Mouse (Mus musculus) erythroblast, embryonic 14.5 days (primary cell): ENCODE data around the gene Mpped2. TPM values are rescaled to one million over a fixed set of nuclear protein-coding genes. Genes with fewer than 3 reads are reported as not detected.

Experiments
- H3K27me3 ChIP-seq: 2 replicates; pipeline ENCODE4 v1.6.1; 2012; ENCODE audit warnings: inconsistent platforms; ENCODE audit not compliant: control insufficient read depth
- H3K36me3 ChIP-seq: 2 replicates; pipeline ENCODE4 v1.6.1; 2012; ENCODE audit warnings: mild to moderate bottlenecking, inconsistent platforms; ENCODE audit not compliant: control insufficient read depth
- H3K4me1 ChIP-seq: 2 replicates; pipeline ENCODE4 v1.6.1; 2012; ENCODE audit warnings: inconsistent platforms; ENCODE audit not compliant: control insufficient read depth
- H3K4me3 ChIP-seq: replicated peaks from 2 replicates; pipeline ENCODE3; 2012; ENCODE audit warnings: moderate library complexity, mild to moderate bottlenecking, inconsistent platforms
- H3K9me3 ChIP-seq: 2 replicates; pipeline ENCODE4 v1.6.1; 2012; ENCODE audit warnings: low read length, inconsistent platforms, mixed read lengths; ENCODE audit not compliant: control insufficient read depth
- GATA1 ChIP-seq: IDR thresholded peaks from 2 replicates; pipeline ENCODE4 v1.6.1; 2012; ENCODE audit warnings: low read length, inconsistent platforms, mixed read lengths
- TAL1 ChIP-seq: IDR thresholded peaks from 3 replicates; pipeline ENCODE4 v1.6.1; 2012; ENCODE audit warnings: low read length, inconsistent platforms, mixed read lengths
- polyA plus RNA-seq: library from polyadenylated mRNA; stranded (reverse); fragments of >175 nt; gene quantifications from 2 replicates; pipeline ENCODE4 v1.2.3, GENCODE M21; 2012

The Mpped2 gene
- polyA plus RNA-seq, 1 experiment, result not detected

DNA sequence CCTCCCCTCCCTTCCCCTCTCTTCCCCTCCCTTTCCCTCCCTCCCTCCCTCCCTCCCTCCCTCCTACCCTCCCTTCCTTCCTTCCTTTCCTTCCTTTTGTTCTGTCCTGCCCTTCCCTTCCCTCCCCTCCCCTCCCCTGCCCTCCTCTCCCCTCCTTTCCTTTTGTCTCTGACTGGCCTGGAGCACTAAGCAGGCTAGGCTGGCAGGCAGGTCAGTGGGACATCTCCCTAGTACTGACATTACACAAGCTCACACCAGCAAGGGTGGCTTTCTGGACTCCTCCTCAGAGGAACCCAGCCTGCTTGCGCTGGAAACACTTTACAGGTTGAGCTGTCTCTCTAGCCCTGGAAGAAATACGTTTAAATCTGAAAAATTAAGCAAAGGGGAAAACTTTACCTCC is 139.5 kb downstream of the Mpped2 start:
- TF ChIP-seq TAL1, result no peak
- TF ChIP-seq GATA1, result no peak

GRCm38 (mm10) chr2:106833212-106833611 is 140.1 kb downstream of the Mpped2 start:
- no peak overlapping the region for H3K4me3 ChIP-seq
- no peak for TF ChIP-seq TAL1
- H3K27me3 ChIP-seq, result no peaks in the 10 kb centered on the region
- H3K36me3 ChIP-seq, result no peaks in the 10 kb centered on the region
- no peaks in the 10 kb centered on the region for H3K9me3 ChIP-seq
- no peaks in the 10 kb centered on the region for H3K4me1 ChIP-seq

More for the DNA sequence above, 139.5 kb downstream of the Mpped2 start:
- no peaks in the 10 kb centered on the region for H3K36me3 ChIP-seq
- no peaks in the 10 kb centered on the region for H3K27me3 ChIP-seq
- H3K4me3 ChIP-seq, result no peak overlapping the region
- H3K4me1 ChIP-seq, result no peaks in the 10 kb centered on the region
- no peaks in the 10 kb centered on the region for H3K9me3 ChIP-seq

- no peaks in the 10 kb centered on the region for H3K36me3 ChIP-seq
- H3K27me3 ChIP-seq, result no peaks in the 10 kb centered on the region
- H3K4me3 ChIP-seq, result no peak overlapping the region
- TF ChIP-seq GATA1, result no peak
- no peak for TF ChIP-seq TAL1
- no peaks in the 10 kb centered on the region for H3K4me1 ChIP-seq
- no peaks in the 10 kb centered on the region for H3K9me3 ChIP-seq
Observed at GRCm38 (mm10) chr2:106835321-106835720, 142.3 kb downstream of the Mpped2 start.

DNA sequence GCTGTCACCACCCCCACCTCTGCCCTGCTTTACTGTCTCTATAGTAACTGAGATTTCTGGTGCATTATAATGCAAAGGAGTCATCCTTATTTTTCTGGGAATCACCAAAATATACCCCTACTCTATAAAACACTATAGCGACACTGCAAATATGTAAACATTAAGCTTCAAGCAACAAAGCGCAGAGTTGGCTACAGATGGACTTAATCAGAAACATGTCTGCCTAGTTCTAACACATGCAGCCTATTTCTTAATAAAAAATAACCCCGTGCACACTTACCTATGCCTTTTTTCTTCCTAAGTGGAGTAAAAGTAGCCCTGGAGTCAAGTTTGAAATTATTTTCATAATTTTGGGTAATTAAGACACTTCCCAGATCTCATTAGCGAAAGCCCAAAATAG is 144.2 kb downstream of the Mpped2 start:
- Histone ChIP-seq H3K4me3 (no peak overlapping the region), H3K9me3 (no peaks in the 10 kb centered on the region), H3K4me1 (no peaks in the 10 kb centered on the region), H3K36me3 (no peaks in the 10 kb centered on the region), H3K27me3 (no peaks in the 10 kb centered on the region)
- TF ChIP-seq TAL1 (no peak), GATA1 (no peak)

DNA sequence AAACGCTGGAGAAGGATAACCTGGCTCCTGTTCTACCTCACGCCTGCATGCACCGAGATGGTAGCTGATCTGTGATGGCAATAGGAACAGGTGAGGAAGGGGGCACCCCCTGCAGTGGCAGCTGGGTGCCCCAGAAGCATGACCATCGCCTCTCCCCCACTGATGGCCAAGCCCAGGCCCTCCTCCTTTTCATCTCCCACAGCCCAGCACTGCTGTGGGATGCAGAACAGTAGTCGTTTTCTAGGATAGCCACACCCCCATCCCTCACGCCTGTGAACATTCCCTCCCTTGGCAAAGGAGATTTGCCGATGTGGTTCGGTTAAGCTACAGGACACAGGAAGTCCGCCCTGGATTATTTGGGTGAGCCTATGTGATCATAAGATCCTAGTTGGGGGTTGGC is 151.1 kb downstream of the Mpped2 start:
- Histone ChIP-seq H3K9me3 (no peaks in the 10 kb centered on the region), H3K4me3 (no peak overlapping the region), H3K27me3 (no peaks in the 10 kb centered on the region), H3K4me1 (no peaks in the 10 kb centered on the region), H3K36me3 (no peaks in the 10 kb centered on the region)
- no peak for TF ChIP-seq TAL1
- TF ChIP-seq GATA1, result no peak

- Histone ChIP-seq H3K4me3 (no peak overlapping the region), H3K4me1 (no peaks in the 10 kb centered on the region), H3K27me3 (no peaks in the 10 kb centered on the region), H3K36me3 (no peaks in the 10 kb centered on the region), H3K9me3 (no peaks in the 10 kb centered on the region)
- TF ChIP-seq TAL1 (no peak), GATA1 (no peak)
Observed at GRCm38 (mm10) chr2:106844766-106845678, 152.0 kb downstream of the Mpped2 start.

GRCm38 (mm10) chr2:106846511-106846910 is 153.4 kb downstream of the Mpped2 start:
- no peaks in the 10 kb centered on the region for H3K4me1 ChIP-seq
- no peaks in the 10 kb centered on the region for H3K36me3 ChIP-seq
- no peaks in the 10 kb centered on the region for H3K9me3 ChIP-seq
- no peaks in the 10 kb centered on the region for H3K27me3 ChIP-seq
- TF ChIP-seq TAL1 (no peak), GATA1 (no peak)
- H3K4me3 ChIP-seq, result no peak overlapping the region

DNA sequence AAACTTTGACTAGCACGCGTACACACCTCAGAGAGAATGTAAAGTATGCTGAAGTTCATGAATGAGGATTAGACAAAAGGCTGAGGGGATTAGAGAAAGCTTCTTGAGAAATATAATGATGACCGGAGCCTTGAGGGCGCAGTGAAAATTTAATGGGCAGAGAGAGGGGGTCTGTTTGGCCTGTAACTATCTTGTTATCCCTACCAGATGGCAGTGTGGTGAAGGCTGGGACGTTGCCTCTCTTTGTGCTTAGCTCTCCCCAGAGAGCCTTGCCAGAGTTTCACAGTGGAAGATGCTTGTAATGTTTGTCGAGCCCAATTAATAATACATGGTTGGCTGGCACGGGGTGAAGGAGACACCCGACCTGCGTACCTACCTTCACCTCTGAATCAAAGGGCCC is 156.3 kb downstream of the Mpped2 start:
- TF ChIP-seq TAL1 (no peak), GATA1 (no peak)
- no peaks in the 10 kb centered on the region for H3K9me3 ChIP-seq
- H3K27me3 ChIP-seq, result no peaks in the 10 kb centered on the region
- no peaks in the 10 kb centered on the region for H3K36me3 ChIP-seq
- H3K4me1 ChIP-seq, result no peaks in the 10 kb centered on the region
- no peak overlapping the region for H3K4me3 ChIP-seq

GRCm38 (mm10) chr2:106851515-106851914 is 158.4 kb downstream of the Mpped2 start:
- TF ChIP-seq TAL1, result no peak
- TF ChIP-seq GATA1, result no peak
- no peak overlapping the region for H3K4me3 ChIP-seq
- H3K4me1 ChIP-seq, result no peaks in the 10 kb centered on the region
- no peaks in the 10 kb centered on the region for H3K27me3 ChIP-seq
- no peaks in the 10 kb centered on the region for H3K9me3 ChIP-seq
- H3K36me3 ChIP-seq, result no peaks in the 10 kb centered on the region

DNA sequence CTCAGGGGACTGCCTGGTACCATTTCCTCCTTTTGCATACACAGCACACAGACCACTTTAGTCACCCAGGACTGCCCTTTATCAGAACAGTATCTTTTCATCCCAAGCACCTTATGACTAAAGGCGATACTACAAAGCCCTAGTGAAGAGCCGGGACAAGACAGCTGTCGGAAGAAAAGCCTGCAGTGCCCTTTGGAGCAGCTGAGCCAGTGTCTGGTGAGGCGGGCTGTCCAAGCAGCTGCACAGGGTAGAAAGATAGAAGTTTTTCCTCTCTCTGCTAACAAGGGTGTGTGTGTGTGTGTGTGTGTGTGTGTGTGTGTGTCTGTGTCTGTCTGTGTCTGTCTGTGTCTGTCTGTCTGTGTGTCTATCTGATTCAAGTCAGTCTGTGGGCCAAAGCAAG is 161.1 kb downstream of the Mpped2 start:
- no peaks in the 10 kb centered on the region for H3K27me3 ChIP-seq
- H3K9me3 ChIP-seq, result no peaks in the 10 kb centered on the region
- no peak overlapping the region for H3K4me3 ChIP-seq
- TF ChIP-seq TAL1 (no peak), GATA1 (no peak)
- H3K36me3 ChIP-seq, result no peaks in the 10 kb centered on the region
- no peaks in the 10 kb centered on the region for H3K4me1 ChIP-seq
